Comparison of ENCODE assay signal across 8 mouse cellular contexts in genomic region chr6:71268929-71269685, GRCm38 (mm10). TPM values are rescaled to one million over a fixed set of nuclear protein-coding genes. Genes with fewer than 3 reads are reported as not detected.
DNase-seq lines count a peak whose midpoint lies in the region; ATAC-seq and TF ChIP-seq lines count a peak whose summit lies in the region.

No protein-coding gene starts in this region.

- no peaks in the 10 kb centered on the region for H3K9me3 ChIP-seq in liver, embryonic 12.5 days (replicated peaks)
- no peaks in the 10 kb centered on the region for H3K9me3 ChIP-seq in heart, embryonic 15.5 days (replicated peaks)
- H3K9me3 ChIP-seq in midbrain, embryonic 15.5 days = no peaks in the 10 kb centered on the region

- H3K9ac ChIP-seq in liver, adult 2 months (ENCODE audit: low read depth, low read length) = no peak overlapping the region; the same call in 1 of the 2 replicates
- H3K9ac ChIP-seq in liver, embryonic 12.5 days = no peak overlapping the region
- no peak overlapping the region for H3K9ac ChIP-seq in heart, embryonic 15.5 days
- no peak overlapping the region for H3K9ac ChIP-seq in midbrain, embryonic 15.5 days

- DNase-seq in CD4-positive, CD25-positive, alpha-beta regulatory T cell, adult 2 months (ENCODE audit: low read depth, low spot score) = peak; percentile 46
- peak; percentile 56 for DNase-seq in liver, adult 2 months (ENCODE audit: extremely low read depth, low read depth, low spot score)
- peak; percentile 41 for DNase-seq in splenic B cell, adult 2 months (ENCODE audit: low read depth, low spot score)
- DNase-seq in layer of hippocampus, postnatal 10 days (ENCODE audit: low spot score in 2 of 2) = no peak

- no peaks in the 10 kb centered on the region for H3K36me3 ChIP-seq in liver, adult 2 months (ENCODE audit: control insufficient read depth, insufficient read depth, low read length)
- H3K36me3 ChIP-seq in liver, embryonic 12.5 days = no peaks in the 10 kb centered on the region
- H3K36me3 ChIP-seq in heart, embryonic 15.5 days = no peaks in the 10 kb centered on the region
- no peaks in the 10 kb centered on the region for H3K36me3 ChIP-seq in splenic B cell, adult 2 months (ENCODE audit: control insufficient read depth, insufficient read depth, low read length, poor library complexity, severe bottlenecking)
- H3K36me3 ChIP-seq in midbrain, embryonic 15.5 days (replicated peaks) = no peaks in the 10 kb centered on the region

- 24% methylated on average over 7 of the region's 7 CpGs for WGBS in liver, adult 2 months
- 57% methylated on average over 7 of the region's 7 CpGs for WGBS in liver, embryonic 12.5 days (ENCODE audit: insufficient replicate concordance)
- WGBS in heart, embryonic 15.5 days = 28% methylated on average over 7 of the region's 7 CpGs
- WGBS in midbrain, embryonic 15.5 days = 62% methylated on average over 7 of the region's 7 CpGs

- TF ChIP-seq CTCF in liver, adult 2 months (IDR thresholded peaks at IDR 0.05; ENCODE audit: low read depth, low read length) = peak; percentile 21; the same call in 1 of the 2 replicates

- peaks cover 13% of the 10 kb centered on the region for H3K4me1 ChIP-seq in liver, adult 2 months (ENCODE audit: control insufficient read depth, insufficient read depth, low read length)
- H3K4me1 ChIP-seq in liver, embryonic 12.5 days = peaks cover 24% of the 10 kb centered on the region
- peaks cover 37% of the 10 kb centered on the region for H3K4me1 ChIP-seq in heart, embryonic 15.5 days (replicated peaks)
- H3K4me1 ChIP-seq in midbrain, embryonic 15.5 days = peaks cover 18% of the 10 kb centered on the region

- no peak overlapping the region for H3K4me2 ChIP-seq in liver, embryonic 12.5 days
- peak overlapping the region; percentile 5 for H3K4me2 ChIP-seq in heart, embryonic 15.5 days
- H3K4me2 ChIP-seq in midbrain, embryonic 15.5 days = no peak overlapping the region

- no peak for ATAC-seq in CD4-positive, CD25-positive, alpha-beta regulatory T cell, adult 4 months
- no peak for ATAC-seq in liver, embryonic 12.5 days
- no peak for ATAC-seq in heart, embryonic 15.5 days (replicated peaks; ENCODE audit: insufficient number of reproducible peaks, insufficient read depth, low FRiP score, low read depth)
- no peak for ATAC-seq in midbrain, embryonic 15.5 days (replicated peaks)

- no peak for TF ChIP-seq POLR2A in liver, adult 2 months (IDR thresholded peaks at IDR 0.05; ENCODE audit: extremely low read depth, insufficient read depth, low read length)

- no peak overlapping the region for H3K4me3 ChIP-seq in liver, adult 2 months (ENCODE audit: insufficient read depth, low read depth, low read length)
- no peak overlapping the region for H3K4me3 ChIP-seq in liver, embryonic 12.5 days
- no peak overlapping the region for H3K4me3 ChIP-seq in heart, embryonic 15.5 days
- H3K4me3 ChIP-seq in midbrain, embryonic 15.5 days = no peak overlapping the region

- peaks cover 8% of the 10 kb centered on the region; the same call in 1 of the 2 replicates for H3K79me2 ChIP-seq in liver, adult 2 months (ENCODE audit: control insufficient read depth, insufficient read depth, low read length)

- no peak overlapping the region for H3K27ac ChIP-seq in liver, adult 2 months (replicated peaks; ENCODE audit: insufficient read depth, low read depth, low read length)
- H3K27ac ChIP-seq in liver, embryonic 12.5 days = no peak overlapping the region
- peak overlapping the region; percentile 98 for H3K27ac ChIP-seq in heart, embryonic 15.5 days
- no peak overlapping the region for H3K27ac ChIP-seq in midbrain, embryonic 15.5 days

- no peaks in the 10 kb centered on the region for H3K27me3 ChIP-seq in liver, adult 2 months (ENCODE audit: control insufficient read depth, insufficient read depth, low read length)
- no peaks in the 10 kb centered on the region for H3K27me3 ChIP-seq in liver, embryonic 12.5 days (replicated peaks)
- no peaks in the 10 kb centered on the region for H3K27me3 ChIP-seq in heart, embryonic 15.5 days
- no peaks in the 10 kb centered on the region for H3K27me3 ChIP-seq in splenic B cell, adult 2 months (ENCODE audit: control insufficient read depth, insufficient read depth, low read length, poor library complexity, severe bottlenecking)
- no peaks in the 10 kb centered on the region for H3K27me3 ChIP-seq in midbrain, embryonic 15.5 days (replicated peaks)

RNA-seq across cellular contexts. Expression of gene Krcc1, which starts 2.4 kb away (rescaled TPM):
- polyA plus RNA-seq in CD4-positive, CD25-positive, alpha-beta regulatory T cell, adult 4 months (2017; shearing (Covaris generic)) = 100 to 1,000 TPM in 1 of 2 experiments, 10 to 100 TPM in 1; 85.1 to 101 TPM
- total RNA-seq in liver, adult 2 months (2014; rRNA removed) = 52.7 and 56.6 TPM in 2 replicates
- 9.0 and 9.5 TPM in 2 replicates for polyA plus RNA-seq in liver, adult 2 months (2012; rRNA removed)
- 22.9 and 23.4 TPM in 2 replicates for polyA plus RNA-seq in liver, embryonic 12.5 days (2016; fragmentation: Nextera tagmentation; extraction: Ambion mirVana)
- polyA plus RNA-seq in heart, embryonic 15.5 days (2015; fragmentation: Nextera tagmentation; extraction: Ambion mirVana) = 54.6 and 68.2 TPM in 2 replicates
- total RNA-seq in layer of hippocampus, postnatal 10 days (2021) = 10 to 100 TPM; 17.8 to 18.8 TPM
- polyA plus RNA-seq in midbrain, embryonic 15.5 days (2015; fragmentation: Nextera tagmentation; extraction: Ambion mirVana) = 16.9 and 17.2 TPM in 2 replicates

RNA-seq across cellular contexts. Expression of gene Smyd1, which starts 52.9 kb away (rescaled TPM):
- under 1 TPM; 0.18 to 0.50 TPM for polyA plus RNA-seq in CD4-positive, CD25-positive, alpha-beta regulatory T cell, adult 4 months (2017; shearing (Covaris generic))
- 2.0 and 3.7 TPM in 2 replicates for total RNA-seq in liver, adult 2 months (2014; rRNA removed)
- 1.3 and 1.5 TPM in 2 replicates for polyA plus RNA-seq in liver, adult 2 months (2012; rRNA removed)
- polyA plus RNA-seq in liver, embryonic 12.5 days (2016; fragmentation: Nextera tagmentation; extraction: Ambion mirVana) = 0.17 and 0.23 TPM in 2 replicates
- polyA plus RNA-seq in heart, embryonic 15.5 days (2015; fragmentation: Nextera tagmentation; extraction: Ambion mirVana) = 97.1 and 101 TPM in 2 replicates
- 1 to 10 TPM in 1 of 2 experiments, under 1 TPM in 1; 0.91 to 1.6 TPM for total RNA-seq in layer of hippocampus, postnatal 10 days (2021)
- 0.15 and 0.74 TPM in 2 replicates for polyA plus RNA-seq in midbrain, embryonic 15.5 days (2015; fragmentation: Nextera tagmentation; extraction: Ambion mirVana)

RNA-seq across cellular contexts. Expression of gene Cd8b1, which starts 53.5 kb away (rescaled TPM):
- polyA plus RNA-seq in CD4-positive, CD25-positive, alpha-beta regulatory T cell, adult 4 months (2017; shearing (Covaris generic)) = 10 to 100 TPM; 18.6 to 19.3 TPM
- total RNA-seq in liver, adult 2 months (2014; rRNA removed) = 0.18 and 0.20 TPM in 2 replicates
- 0.18 and 0.22 TPM in 2 replicates for polyA plus RNA-seq in liver, adult 2 months (2012; rRNA removed)
- not detected in 2 replicates for polyA plus RNA-seq in liver, embryonic 12.5 days (2016; fragmentation: Nextera tagmentation; extraction: Ambion mirVana)
- 0.76 TPM in 1 of 2 replicates, not detected in the other for polyA plus RNA-seq in heart, embryonic 15.5 days (2015; fragmentation: Nextera tagmentation; extraction: Ambion mirVana)
- total RNA-seq in layer of hippocampus, postnatal 10 days (2021) = not detected
- polyA plus RNA-seq in midbrain, embryonic 15.5 days (2015; fragmentation: Nextera tagmentation; extraction: Ambion mirVana) = not detected in 2 replicates

Comparison
In these comparisons a context has a peak if more than half of its experiments do, and no peak if none do; other contexts are left out.
1. DNase-seq: peak in CD4-positive, CD25-positive, alpha-beta regulatory T cell, adult 2 months (single experiment), liver, adult 2 months (single experiment) and splenic B cell, adult 2 months (single experiment); none in layer of hippocampus, postnatal 10 days (0 of 2).
2. RNA of gene Smyd1, which starts 52.9 kb away (polyA plus RNA-seq): 97.1 to 101 TPM in heart, embryonic 15.5 days; 1.3 to 1.5 TPM in liver, adult 2 months, 0.18 to 0.50 TPM in CD4-positive, CD25-positive, alpha-beta regulatory T cell, adult 4 months, 0.17 to 0.23 TPM in liver, embryonic 12.5 days and 0.15 to 0.74 TPM in midbrain, embryonic 15.5 days; every median in the first group is over 10 times any median in the second.
3. RNA of gene Cd8b1, which starts 53.5 kb away (polyA plus RNA-seq): 18.6 to 19.3 TPM in CD4-positive, CD25-positive, alpha-beta regulatory T cell, adult 4 months; 0.18 to 0.22 TPM in liver, adult 2 months, not detected in midbrain, embryonic 15.5 days, 0.76 TPM in heart, embryonic 15.5 days and not detected in liver, embryonic 12.5 days; every median in the first group is over 10 times any median in the second.